Mouse (Mus musculus): Measurements from ENCODE around the gene Lelp1. TPM values are rescaled to one million over a fixed set of nuclear protein-coding genes. Genes with fewer than 3 reads are reported as not detected.

Lelp1 gene
- total RNA-seq, 1 experiment: not detected

- DNase-seq (ENCODE audit: low read depth, low spot score): peak; percentile 71
- H3K9me3 ChIP-seq (ENCODE audit: control insufficient read depth, insufficient read depth, low read depth, low read length): no peaks in the 10 kb centered on the region
- TF ChIP-seq HCFC1 (IDR thresholded peaks at IDR 0.05; ENCODE audit: borderline replicate concordance, insufficient read depth, low read length): no peak
- TF ChIP-seq ZC3H11A (IDR thresholded peaks at IDR 0.05; ENCODE audit: borderline replicate concordance, low read depth, low read length): peak; percentile 93
- no peaks in the 10 kb centered on the region for H3K36me3 ChIP-seq (ENCODE audit: control insufficient read depth, insufficient read depth, low read length, poor library complexity, severe bottlenecking)
- no peak overlapping the region for H3K9ac ChIP-seq (ENCODE audit: insufficient read depth, low read depth, low read length, poor library complexity, severe bottlenecking)
- no peaks in the 10 kb centered on the region for H3K4me1 ChIP-seq (ENCODE audit: control insufficient read depth in 2 of 2, insufficient read depth in 2 of 2, low read length in 2 of 2, poor library complexity in 1 of 2)
- H3K4me3 ChIP-seq (ENCODE audit: insufficient read depth in 1 of 2, low read depth in 1 of 2, low read length in 2 of 2, poor library complexity in 1 of 2, severe bottlenecking in 1 of 2): no peak overlapping the region
- in situ Hi-C loops (cut with MboI; ENCODE audit: low sequenced_read_pairs in 2 of 2, unreplicated experiment in 2 of 2): loop anchor here in 1 of 2 experiments (5.0 kb wide), 1 partner anchor 352 kb away; the partner anchor contains the start of gene Sprr4
- no peak overlapping the region for H3K27ac ChIP-seq (ENCODE audit: insufficient read depth, low read depth, low read length, poor library complexity, severe bottlenecking)
These were observed 8.2 kb upstream of the Lelp1 start for GRCm38 (mm10) chr3:92150631-92151277.

- no peak for TF ChIP-seq CHD2 (IDR thresholded peaks at IDR 0.05; ENCODE audit: low read depth, low read length)
- no peak for TF ChIP-seq MAFK (IDR thresholded peaks at IDR 0.05; ENCODE audit: insufficient read depth, low read depth, low read length)
- no peak for TF ChIP-seq ZC3H11A (IDR thresholded peaks at IDR 0.05; ENCODE audit: borderline replicate concordance, low read depth, low read length)
- TF ChIP-seq HCFC1 (IDR thresholded peaks at IDR 0.05; ENCODE audit: borderline replicate concordance, insufficient read depth, low read length): no peak
- no peak for TF ChIP-seq ZNF384 (IDR thresholded peaks at IDR 0.05; ENCODE audit: low read depth, low read length)
These were observed 5.4 kb upstream of the Lelp1 start for GRCm38 (mm10) chr3:92147913-92148312.

GRCm38 (mm10) chr3:92147420-92147819 lies 4.9 kb upstream of the Lelp1 start:
- Histone ChIP-seq H3K27ac (ENCODE audit: insufficient read depth, low read depth, low read length, poor library complexity, severe bottlenecking) (no peak overlapping the region), H3K4me1 (ENCODE audit: control insufficient read depth in 2 of 2, insufficient read depth in 2 of 2, low read length in 2 of 2, poor library complexity in 1 of 2) (no peaks in the 10 kb centered on the region), H3K9ac (ENCODE audit: insufficient read depth, low read depth, low read length, poor library complexity, severe bottlenecking) (no peak overlapping the region), H3K9me3 (ENCODE audit: control insufficient read depth, insufficient read depth, low read depth, low read length) (no peaks in the 10 kb centered on the region), H3K4me3 (ENCODE audit: insufficient read depth in 1 of 2, low read depth in 1 of 2, low read length in 2 of 2, poor library complexity in 1 of 2, severe bottlenecking in 1 of 2) (no peak overlapping the region), H3K36me3 (ENCODE audit: control insufficient read depth, insufficient read depth, low read length, poor library complexity, severe bottlenecking) (no peaks in the 10 kb centered on the region)
- DNase-seq (ENCODE audit: low read depth, low spot score): no peak
- no peak for TF ChIP-seq HCFC1 (IDR thresholded peaks at IDR 0.05; ENCODE audit: borderline replicate concordance, insufficient read depth, low read length)
- TF ChIP-seq CHD2 (IDR thresholded peaks at IDR 0.05; ENCODE audit: low read depth, low read length): no peak
- TF ChIP-seq ZNF384 (IDR thresholded peaks at IDR 0.05; ENCODE audit: low read depth, low read length): no peak
- TF ChIP-seq ZC3H11A (IDR thresholded peaks at IDR 0.05; ENCODE audit: borderline replicate concordance, low read depth, low read length): no peak
- TF ChIP-seq MAFK (IDR thresholded peaks at IDR 0.05; ENCODE audit: insufficient read depth, low read depth, low read length): no peak
- in situ Hi-C loops (cut with MboI; ENCODE audit: low sequenced_read_pairs in 2 of 2, unreplicated experiment in 2 of 2): no loop called here

More at GRCm38 (mm10) chr3:92147913-92148312, 5.4 kb upstream of the Lelp1 start:
- no peak overlapping the region for H3K27ac ChIP-seq (ENCODE audit: insufficient read depth, low read depth, low read length, poor library complexity, severe bottlenecking)
- in situ Hi-C loops (cut with MboI; ENCODE audit: low sequenced_read_pairs in 2 of 2, unreplicated experiment in 2 of 2): no loop called here
- H3K9me3 ChIP-seq (ENCODE audit: control insufficient read depth, insufficient read depth, low read depth, low read length): no peaks in the 10 kb centered on the region
- no peak overlapping the region for H3K9ac ChIP-seq (ENCODE audit: insufficient read depth, low read depth, low read length, poor library complexity, severe bottlenecking)
- H3K4me1 ChIP-seq (ENCODE audit: control insufficient read depth in 2 of 2, insufficient read depth in 2 of 2, low read length in 2 of 2, poor library complexity in 1 of 2): no peaks in the 10 kb centered on the region
- no peak overlapping the region for H3K4me3 ChIP-seq (ENCODE audit: insufficient read depth in 1 of 2, low read depth in 1 of 2, low read length in 2 of 2, poor library complexity in 1 of 2, severe bottlenecking in 1 of 2)
- DNase-seq (ENCODE audit: low read depth, low spot score): no peak
- H3K36me3 ChIP-seq (ENCODE audit: control insufficient read depth, insufficient read depth, low read length, poor library complexity, severe bottlenecking): no peaks in the 10 kb centered on the region

GRCm38 (mm10) chr3:92123847-92124246 lies 18.7 kb downstream of the Lelp1 start, which contains the start of gene Prr9:
Gene Prr9, minus strand, starts transcription at chr3:92123947.
- H3K4me3 ChIP-seq (ENCODE audit: insufficient read depth in 1 of 2, low read depth in 1 of 2, low read length in 2 of 2, poor library complexity in 1 of 2, severe bottlenecking in 1 of 2): no peak within 1 kb of the TSS
- no peak within 1 kb of the TSS for H3K9ac ChIP-seq (ENCODE audit: insufficient read depth, low read depth, low read length, poor library complexity, severe bottlenecking)
- no peaks in the 10 kb centered on the region for H3K9me3 ChIP-seq (ENCODE audit: control insufficient read depth, insufficient read depth, low read depth, low read length)
- H3K36me3 ChIP-seq (ENCODE audit: control insufficient read depth, insufficient read depth, low read length, poor library complexity, severe bottlenecking): no peaks in the 10 kb centered on the region
- DNase-seq (ENCODE audit: low read depth, low spot score): no peak
- TF ChIP-seq ZC3H11A (IDR thresholded peaks at IDR 0.05; ENCODE audit: borderline replicate concordance, low read depth, low read length): no peak
- TF ChIP-seq CHD2 (IDR thresholded peaks at IDR 0.05; ENCODE audit: low read depth, low read length): no peak
- TF ChIP-seq ZNF384 (IDR thresholded peaks at IDR 0.05; ENCODE audit: low read depth, low read length): no peak
- TF ChIP-seq HCFC1 (IDR thresholded peaks at IDR 0.05; ENCODE audit: borderline replicate concordance, insufficient read depth, low read length): no peak
- TF ChIP-seq MAFK (IDR thresholded peaks at IDR 0.05; ENCODE audit: insufficient read depth, low read depth, low read length): no peak
- in situ Hi-C loops (cut with MboI; ENCODE audit: low sequenced_read_pairs in 2 of 2, unreplicated experiment in 2 of 2): no loop called here
- no peak within 1 kb of the TSS for H3K27ac ChIP-seq (ENCODE audit: insufficient read depth, low read depth, low read length, poor library complexity, severe bottlenecking)
- H3K4me1 ChIP-seq (ENCODE audit: control insufficient read depth in 2 of 2, insufficient read depth in 2 of 2, low read length in 2 of 2, poor library complexity in 1 of 2): no peaks in the 10 kb centered on the region

Measured in ES-E14 (cell line).